Mouse (Mus musculus): ENCODE data around the gene Gpc6.

The Gpc6 gene

DNA sequence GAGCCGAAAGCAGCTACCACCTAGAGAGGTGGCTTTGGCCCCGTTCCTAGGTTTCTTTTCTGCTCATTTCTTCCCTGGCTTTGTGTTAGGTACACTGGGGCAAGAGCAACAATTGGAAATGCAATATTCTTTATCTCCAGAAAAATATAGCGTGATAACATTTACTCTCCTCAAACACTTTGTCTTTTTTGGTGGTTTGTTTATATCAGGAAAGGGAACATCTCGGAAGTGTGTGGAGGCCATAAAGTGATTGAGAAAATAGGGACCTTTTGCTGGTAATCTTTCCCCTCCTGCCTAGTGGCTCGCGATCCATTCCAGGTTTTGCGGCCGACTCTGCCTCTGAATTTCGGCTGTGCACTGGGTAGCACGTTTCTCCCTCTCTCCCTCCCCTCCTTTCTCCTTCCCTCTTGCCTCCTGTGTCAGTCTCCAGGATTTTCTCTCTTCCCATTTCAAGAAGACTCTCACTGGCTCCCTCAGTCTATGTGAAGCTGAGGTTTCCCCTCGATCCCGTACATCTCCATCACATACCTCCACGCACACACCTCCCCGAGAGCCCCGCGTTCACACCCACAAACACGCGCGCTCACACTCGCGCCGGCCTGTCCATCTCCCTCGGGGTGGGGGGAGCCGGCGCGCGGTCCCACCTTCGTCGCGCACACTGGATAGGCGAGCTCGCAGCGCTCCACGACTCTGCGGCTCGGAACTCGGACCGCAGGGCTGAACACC, at the start of gene Gpc6:
TSS of gene Gpc6 (plus strand) at position 440 of the 726 bp plus-strand sequence.
- peak; percentile 92 for DNase-seq (ENCODE audit: low read depth, low spot score)

DNA sequence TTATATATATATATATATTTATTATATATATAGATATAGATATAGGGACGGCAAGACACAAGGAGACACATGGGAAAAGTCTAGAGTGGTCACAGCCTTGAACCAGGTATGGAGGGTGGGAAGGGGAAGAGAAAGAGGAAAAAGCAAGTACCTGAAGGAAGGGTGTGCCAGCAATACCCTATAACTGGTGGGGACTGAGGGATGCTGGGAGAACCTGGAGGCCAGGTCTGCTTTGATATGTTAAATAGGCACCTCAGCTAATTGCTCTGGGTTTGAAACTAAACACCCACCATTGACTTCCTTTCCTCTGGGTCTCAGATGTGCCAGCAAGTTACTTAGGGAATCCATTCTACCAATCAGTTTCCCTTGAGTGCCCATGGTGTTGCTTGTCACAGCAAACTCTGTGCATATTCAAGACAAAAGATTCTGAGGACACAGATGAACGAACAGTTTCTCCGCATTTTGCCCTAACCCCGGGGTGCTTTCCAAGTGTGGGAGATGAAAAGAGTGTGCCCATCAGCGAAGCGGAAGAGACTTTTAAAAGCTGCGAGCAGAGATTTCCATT, 42.6 kb upstream of the Gpc6 start:
- DNase-seq (ENCODE audit: low read depth, low spot score), result no peak

DNA sequence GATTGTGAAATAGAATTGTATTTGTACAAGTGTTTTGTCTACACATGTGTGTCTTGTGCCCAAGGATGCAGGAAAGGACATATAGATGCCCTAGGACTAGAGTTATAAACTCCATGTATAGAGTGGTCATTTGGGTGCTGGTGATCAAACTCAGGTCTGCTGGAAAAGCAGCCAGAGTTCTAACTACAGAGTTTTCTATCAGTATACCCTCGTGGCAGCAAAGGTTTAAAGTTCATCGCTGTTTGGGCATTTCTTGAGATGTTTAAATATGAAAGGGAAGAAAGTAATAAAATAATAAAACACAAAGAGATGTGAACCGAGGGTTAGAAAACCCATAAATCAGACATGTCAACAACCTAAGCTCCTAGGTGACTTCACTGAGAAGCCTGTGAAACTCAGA, 30.8 kb upstream of the Gpc6 start:
- DNase-seq (ENCODE audit: low read depth, low spot score), result no peak

DNA sequence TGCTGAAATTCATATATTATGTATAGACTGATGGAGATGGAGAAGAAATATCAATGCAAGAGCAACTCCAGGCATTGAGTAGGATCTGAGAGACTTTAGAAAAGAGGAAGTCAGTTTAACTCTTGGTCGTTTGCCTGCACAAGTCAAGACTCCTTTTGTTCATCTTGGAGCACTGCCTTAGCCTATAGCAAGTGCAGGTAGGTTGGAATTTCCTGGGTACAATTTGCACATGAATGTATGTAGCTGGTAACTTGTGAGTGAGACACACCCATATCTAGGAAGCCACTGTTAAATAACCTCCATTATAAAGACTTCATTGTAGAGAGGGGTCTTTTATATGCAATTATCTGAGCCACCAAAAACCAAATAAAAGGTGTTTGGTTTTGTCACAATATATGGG, 27.1 kb upstream of the Gpc6 start:
- no peak for DNase-seq (ENCODE audit: low read depth, low spot score)

DNA sequence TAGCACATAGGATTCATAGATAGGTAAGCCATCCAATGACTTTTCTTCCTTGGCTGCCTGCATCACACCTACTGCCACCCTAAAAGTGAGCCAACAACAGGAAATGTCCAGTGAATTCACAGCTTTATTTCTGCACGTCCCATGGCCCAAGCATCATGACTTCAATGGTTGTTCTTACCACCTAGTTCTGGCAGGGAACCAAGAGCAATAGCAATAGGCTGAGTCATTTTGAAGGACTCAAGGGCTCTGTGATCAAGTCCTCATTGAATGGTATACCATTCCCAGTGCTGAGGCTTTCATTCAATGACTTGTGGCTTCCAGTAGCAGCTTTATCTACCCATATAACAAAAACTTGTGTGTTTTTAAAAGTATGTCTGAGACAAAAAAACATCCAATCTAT, 13.3 kb upstream of the Gpc6 start:
- DNase-seq (ENCODE audit: low read depth, low spot score), result no peak

DNA sequence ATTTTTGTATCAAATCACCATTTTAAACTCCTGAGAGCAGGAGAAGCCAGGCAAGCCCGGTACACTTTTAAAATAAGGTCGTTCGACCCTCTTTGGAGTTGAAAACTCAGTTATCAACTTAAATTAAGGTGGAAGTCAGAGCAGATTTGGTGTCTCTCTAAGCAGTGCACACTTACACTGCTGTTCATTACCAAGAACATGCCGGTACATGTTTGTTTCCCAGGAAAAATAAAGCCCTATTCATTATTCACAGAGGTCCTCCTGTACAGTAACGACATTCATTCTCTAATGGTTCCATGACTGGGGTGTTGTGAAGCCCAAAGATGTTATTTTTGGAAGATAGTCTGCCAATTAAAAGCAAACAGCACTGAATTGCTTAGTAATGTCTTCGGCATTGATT, 8.2 kb upstream of the Gpc6 start:
- DNase-seq (ENCODE audit: low read depth, low spot score), result no peak

DNA sequence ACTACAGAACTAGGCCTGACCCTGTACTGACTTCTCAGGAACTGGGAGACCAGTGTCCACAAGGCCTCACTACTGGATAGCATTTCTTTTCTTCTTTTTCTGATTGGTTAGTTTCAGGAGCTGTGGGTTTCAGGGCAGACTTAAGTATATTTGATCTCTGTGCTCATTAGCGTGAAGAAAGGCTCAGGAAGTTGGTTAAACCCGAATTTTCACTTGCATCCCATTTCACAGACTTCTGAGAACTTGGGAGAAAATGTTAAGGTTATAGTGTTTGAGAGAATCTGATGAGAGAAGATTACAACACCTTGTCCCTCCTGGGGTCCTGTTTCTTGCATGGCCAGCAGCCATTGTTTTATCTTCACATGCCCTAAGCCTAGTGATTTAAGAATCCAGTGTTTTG, 849 bp upstream of the Gpc6 start:
- DNase-seq (ENCODE audit: low read depth, low spot score), result no peak

DNA sequence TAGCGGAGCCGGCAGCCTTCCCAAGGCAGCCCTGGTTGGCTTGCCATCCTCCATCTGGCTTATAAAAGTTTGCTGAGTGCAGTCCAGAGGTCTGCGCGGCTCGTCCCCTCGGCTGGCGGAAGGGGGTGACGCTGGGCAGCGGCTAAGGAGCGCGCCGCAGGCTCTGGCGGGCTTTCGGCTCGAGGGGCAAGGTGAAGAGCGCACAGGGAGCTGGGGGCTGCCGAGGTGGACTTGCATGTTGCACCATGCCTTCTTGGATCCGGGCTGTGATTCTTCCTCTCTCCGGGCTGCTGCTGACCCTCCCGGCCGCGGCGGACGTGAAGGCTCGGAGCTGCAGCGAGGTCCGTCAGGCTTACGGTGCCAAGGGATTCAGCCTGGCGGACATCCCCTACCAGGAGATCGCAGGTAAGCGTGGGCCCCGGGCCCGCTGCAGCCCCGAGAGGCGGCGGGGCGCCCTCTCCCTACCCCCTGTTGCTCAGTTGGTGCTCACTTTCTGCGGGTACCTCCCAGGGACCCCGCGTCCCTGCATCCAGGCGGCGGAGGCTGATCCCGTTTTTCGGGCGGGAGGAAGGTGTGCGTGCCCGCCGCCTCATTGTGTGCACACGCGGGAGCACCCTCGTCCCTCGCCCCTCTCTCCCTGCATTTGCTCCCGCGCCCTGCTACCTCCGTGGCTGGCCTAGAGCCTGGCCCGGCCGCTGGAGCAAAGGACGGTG, 732 bp downstream of the Gpc6 start:
- DNase-seq (ENCODE audit: low read depth, low spot score), result peak; percentile 61

DNA sequence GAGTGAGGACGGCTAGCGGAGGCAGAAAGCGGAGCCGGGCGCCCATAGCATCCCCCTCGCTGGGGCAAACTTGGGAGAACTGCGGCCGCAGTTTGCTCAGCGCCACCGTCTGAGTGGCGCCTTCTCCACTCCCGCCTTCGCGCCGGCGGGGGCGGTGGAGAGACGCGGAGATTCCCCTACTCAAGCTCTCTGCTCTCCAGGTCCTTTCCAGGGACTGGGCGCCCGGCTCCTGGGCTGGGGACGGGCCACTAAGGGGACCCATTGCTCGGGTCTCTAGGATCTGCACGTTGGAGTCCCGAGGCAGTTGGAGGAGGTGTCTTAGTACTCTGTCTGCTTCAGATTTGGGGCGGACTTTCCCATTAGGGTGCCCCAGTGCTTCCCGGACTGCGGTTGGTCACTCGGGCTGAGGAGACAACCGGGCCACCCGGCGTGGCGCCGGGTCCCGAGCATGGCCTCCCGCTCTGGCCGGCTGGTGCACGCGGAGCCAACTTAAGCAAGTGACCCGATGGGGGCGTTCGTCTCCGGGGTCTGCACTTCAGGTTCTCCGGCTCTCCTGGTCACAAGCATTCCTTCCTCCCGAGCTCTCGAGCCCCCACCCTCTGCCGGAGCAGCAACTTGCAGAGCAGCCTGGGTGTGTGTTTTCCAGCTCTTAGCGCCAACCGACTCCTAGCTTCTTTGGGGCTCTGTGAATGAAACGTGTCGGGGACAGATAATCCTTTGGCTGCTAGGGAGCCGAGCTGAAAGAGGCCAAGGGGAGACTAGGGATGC, 1.5 kb downstream of the Gpc6 start:
- DNase-seq (ENCODE audit: low read depth, low spot score), result peak; percentile 84

DNA sequence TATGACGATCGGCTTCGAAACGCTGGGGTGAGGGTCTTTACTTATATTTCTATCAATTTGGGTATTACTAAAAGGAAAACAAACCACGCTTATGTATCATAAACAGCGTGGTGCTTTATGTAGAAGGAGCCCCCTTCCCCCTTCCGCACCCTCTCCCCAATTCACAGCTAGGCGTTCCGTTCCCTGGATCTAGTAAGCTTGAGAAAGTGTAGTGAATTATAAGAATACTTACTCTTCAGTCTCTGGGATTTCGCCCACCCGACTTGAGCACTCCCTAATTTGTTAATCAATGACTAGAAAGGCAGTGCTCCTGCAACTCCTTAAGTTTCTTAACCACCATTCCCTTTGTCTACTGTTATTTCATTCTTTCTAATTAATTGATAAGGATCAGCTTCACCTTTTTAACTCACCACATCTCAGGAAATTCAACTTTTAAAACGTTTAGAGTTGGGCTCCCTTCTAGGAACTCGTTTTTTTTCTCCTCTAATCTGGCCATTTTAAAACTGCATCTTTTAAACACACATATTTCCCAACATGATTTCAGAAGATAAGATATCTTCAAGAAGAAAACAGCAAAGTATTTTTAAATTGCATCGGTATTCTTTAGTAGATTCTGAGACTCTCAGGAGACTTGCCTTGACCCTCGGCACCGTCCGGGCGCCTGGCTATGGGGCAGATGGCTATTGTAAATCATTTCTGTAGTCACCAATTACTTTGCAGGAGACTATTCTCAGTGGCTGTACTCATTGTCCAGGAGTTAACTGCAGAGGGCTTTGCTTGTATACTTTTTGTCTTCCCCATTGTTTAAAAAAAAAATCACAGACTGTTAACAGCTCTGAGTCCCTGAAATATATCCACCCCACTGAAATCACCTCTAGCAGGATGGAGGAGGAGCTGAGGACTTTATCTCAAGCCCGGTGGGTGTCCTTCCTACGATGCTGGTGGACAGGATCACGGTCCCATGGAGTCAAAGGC, 2.5 kb downstream of the Gpc6 start:
- DNase-seq (ENCODE audit: low read depth, low spot score), result no peak

DNA sequence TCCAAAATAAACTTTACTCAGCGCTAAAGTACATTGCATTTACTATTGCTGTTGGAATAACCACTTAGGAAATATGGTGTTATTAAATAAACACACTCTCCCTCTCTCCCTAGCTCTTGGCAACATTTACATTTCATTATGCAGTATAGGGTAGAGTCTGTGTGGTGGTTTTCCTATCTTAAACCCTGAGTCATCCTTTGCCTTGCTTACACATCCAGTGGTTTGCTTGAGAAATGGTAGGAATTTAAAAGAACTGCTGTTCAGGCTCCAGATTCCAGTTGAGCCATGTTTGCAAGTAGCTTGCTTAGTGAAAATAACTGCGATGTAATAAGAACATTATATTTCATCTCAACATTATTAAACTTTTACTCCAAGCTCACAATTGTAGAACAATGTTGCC, 3.3 kb downstream of the Gpc6 start:
- DNase-seq (ENCODE audit: low read depth, low spot score), result no peak

DNA sequence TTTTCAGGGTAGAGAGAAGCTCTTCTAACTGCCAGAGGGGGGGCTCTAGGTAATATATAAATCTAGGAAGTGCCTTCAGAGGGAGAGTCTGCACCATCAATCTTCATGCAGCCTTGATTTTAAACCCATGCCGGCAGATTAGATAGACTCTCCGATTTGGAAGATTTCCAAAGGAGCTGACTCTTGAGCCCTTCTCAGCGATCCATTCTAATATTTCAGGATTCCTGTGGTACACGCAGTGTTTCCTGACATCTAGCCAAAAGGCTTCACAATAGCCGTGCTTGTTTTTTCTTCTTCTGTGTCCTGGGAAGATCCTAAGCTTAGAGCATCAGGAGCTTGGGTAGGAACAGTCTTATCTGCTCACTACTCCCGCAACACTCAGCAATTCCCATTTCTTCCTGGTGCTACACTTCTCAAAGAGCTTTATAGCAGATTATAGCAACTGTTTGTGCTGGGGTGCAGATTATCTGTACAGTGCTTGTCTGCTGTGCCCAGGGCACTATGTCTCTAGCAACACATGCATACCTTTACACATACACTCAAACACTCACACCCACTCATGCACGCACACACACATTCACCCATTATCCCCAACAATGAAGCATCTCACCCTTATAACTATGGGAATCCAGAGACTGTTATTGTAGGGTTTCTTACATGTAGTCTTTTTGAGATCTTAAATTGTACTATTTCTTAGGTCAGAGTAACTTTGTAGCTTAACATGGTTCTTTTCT, 3.8 kb downstream of the Gpc6 start:
- no peak for DNase-seq (ENCODE audit: low read depth, low spot score)

DNA sequence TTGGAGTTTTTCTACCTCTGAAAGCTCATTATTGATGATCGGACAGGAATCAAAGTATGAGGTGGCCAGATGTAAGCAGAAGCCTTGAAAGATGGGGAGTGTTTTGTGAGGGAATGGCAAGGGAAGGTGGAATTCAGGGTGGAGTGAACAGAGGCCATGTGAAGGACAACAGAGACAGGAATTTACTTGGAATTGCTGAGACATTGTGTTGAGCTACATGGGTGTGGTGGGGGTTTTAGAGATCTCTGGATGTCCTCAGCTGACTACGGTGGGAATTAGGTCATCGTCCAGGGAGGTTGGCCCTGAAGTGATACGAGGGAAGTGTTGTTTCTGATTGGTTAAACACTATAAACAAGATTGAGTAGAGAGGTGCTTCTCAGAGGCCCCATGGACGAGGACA, 8.7 kb downstream of the Gpc6 start:
- no peak for DNase-seq (ENCODE audit: low read depth, low spot score)

DNA sequence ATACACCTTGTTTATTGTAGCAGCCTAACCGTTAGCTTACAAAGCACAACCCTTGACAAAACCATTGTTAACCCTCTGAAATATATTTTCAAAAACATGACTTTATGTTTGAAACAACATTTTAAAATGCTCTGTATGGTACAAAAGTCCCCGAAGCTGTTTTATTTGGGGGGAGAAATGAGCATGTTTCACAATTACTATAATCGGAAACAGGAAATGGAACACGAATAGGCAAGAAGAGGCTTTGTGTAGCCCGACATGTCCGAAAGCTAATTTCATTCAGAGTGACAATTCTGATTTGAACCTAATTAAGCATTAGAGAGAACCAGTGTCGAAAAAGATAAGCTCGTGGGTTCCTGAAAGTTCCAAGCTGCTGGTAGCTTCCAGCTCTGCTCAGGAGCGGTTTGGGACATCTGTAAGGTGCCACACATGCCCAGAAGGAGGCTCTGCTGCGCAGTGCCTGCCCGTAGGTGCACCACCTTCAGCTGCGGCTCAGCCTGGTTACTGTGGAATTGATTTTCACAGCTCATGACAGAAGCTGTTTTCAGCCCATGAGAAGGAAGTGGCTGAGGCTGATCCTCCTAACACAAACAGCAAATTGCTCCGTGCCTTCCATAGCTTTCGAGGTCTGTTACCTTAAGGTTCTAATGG, 12.9 kb downstream of the Gpc6 start:
- DNase-seq (ENCODE audit: low read depth, low spot score), result no peak

DNA sequence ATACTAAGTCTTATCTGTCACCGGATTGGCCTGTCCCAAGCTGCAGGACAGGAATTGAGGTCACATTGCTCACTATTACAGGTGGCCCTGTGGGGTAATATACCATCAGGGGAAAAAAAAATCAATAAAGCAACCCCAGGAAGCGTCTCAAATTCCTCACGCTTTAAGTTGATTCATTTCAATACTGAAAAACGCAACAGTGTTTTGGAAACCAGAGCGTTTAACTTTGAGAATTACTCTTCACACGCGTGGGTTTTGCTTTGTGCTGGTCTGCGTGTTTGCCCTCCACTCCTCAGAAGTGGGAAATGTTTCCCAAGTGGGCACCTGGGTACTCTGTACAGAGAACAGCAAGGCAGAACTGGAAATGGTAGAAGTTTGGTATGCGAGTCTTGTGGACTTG, 13.6 kb downstream of the Gpc6 start:
- no peak for DNase-seq (ENCODE audit: low read depth, low spot score)

DNA sequence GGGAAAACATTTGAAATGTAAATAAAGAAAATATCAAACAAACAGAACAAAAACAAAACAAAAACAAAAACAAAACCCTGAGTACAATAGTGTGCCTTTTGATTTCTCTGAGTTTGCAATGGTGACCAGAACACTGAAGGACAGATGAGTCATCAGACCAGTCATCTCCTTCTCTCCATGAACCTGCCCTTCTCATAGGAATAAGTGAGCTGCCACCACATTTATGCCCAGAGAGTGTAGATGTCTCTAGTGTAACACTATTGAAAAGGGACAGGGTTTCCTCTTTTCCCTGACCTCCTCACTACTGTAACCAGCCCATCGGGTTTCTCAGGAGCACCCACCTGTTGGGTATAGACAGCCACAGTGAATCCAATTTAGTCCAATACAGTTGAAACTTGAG, 14.4 kb downstream of the Gpc6 start:
- DNase-seq (ENCODE audit: low read depth, low spot score), result no peak

DNA sequence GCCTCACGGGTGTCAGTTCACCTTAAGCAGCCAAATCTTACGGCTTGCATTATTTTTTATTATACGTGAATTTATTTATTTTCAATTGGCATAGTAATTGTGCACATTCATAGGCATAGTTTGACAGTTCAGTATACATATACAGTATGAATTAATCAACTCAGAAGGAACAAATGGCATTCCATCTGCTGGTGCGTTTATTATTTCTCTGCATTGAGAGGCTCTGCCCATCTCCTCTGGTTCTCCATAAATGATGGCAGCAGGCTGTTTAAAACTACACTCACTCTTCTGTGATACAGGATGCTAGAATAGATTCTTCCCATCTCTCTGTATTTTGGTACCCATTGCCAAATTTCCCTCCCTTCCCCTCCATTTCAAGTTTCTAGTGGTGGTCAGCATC, 16.7 kb downstream of the Gpc6 start:
- no peak for DNase-seq (ENCODE audit: low read depth, low spot score)

DNA sequence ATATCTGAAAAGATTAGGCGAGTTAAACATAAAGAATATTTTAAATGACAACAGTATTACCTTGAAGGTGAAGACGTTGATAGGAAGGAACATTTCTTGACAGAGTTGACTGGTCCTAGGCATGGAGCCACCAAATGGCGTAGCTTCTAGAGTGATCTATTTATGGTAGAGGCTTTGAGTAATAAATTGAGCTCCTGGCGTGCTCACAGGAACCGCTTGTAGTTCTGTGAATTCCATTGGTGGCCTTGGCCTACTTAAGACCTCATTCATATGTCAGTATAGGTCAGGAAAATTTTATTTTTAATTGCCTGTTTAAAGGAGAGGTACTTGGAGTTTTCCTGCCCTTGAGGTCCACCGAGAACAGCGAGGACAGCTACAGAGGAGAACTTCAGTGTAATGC, 18.6 kb downstream of the Gpc6 start:
- no peak for DNase-seq (ENCODE audit: low read depth, low spot score)

DNA sequence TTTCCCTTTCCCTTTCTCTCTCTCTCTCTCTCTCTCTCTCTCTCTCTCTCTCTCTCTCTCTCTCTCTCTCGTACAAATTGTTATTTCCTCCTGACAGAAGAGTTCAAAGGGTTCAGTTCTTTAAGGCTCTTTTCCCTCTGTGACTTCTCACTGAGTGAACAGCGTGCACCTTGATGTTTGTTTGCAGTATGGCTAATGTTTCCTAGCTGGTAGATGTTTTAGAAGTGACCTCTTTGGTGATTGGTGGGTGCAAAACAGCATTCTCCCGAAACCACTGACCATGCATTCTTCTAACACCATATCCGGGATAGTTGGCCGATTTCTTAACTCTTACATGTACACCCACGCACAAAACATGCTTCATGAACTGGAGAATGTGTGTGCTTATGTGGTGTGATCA, 20.9 kb downstream of the Gpc6 start:
- DNase-seq (ENCODE audit: low read depth, low spot score), result no peak

DNA sequence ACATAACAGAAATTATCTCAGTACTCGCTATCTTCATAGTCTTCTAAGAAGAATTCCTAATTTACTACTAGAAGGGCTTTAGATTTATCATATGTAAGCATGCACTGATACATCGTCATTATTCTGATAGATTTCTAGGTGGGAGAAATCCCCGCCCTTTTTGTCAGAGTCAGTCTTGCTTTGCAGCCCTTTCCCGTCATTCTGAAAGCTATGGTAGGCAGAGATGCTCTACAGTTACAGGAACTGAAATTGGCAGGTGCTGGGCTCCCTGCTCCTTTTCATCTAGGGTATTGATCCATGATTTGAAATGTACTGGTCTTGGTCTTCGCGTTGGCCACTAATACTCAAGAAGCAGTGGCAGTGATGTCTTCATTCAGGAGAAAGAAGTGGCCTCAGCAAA, 22.3 kb downstream of the Gpc6 start:
- DNase-seq (ENCODE audit: low read depth, low spot score), result no peak
